Mouse (Mus musculus): ENCODE results near the gene Lsamp. TPM values are rescaled to one million over a fixed set of nuclear protein-coding genes. Genes with fewer than 3 reads are reported as not detected.
"Not testable (repeated sequence)": the region's sequence is repeated elsewhere in the genome, so short reads cannot be mapped to it uniquely, and the experiment has no call there.

Lsamp gene
- polyA plus RNA-seq, 1 experiment from 2014 or later, result 1.3 TPM

DNA sequence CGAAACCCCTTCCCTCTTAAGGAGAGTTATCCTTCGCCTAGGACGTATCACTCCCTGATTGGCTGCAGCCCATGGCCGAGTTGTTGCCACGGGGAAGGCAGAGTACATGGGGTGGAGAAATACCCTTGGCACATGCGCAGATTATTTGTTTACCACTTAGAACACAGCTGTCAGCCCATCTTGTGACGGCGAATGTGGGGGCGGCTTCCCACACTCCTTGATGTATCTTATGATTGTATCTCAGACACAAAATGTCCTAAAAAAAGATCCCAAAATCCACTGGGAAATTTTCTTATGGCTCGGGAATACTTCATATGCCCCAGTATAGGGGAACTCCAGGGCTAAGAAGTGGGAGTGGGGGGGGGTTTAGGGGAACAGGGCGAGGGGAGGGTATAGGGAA, 2019.3 kb downstream of the Lsamp start:
- not testable (repeated sequence) for ATAC-seq (replicated peaks; ENCODE audit: low FRiP score); H3K4me3 ChIP-seq (ENCODE audit: low read depth, low read length); DNase-seq (ENCODE audit: low spot score); H3K27me3 ChIP-seq (replicated peaks; ENCODE audit: control insufficient read depth, insufficient read depth, low read length); H3K9me3 ChIP-seq (ENCODE audit: control insufficient read depth, low read length); H3K4me2 ChIP-seq; H3K36me3 ChIP-seq (ENCODE audit: control insufficient read depth, insufficient read depth, low read length); H3K9ac ChIP-seq (ENCODE audit: low read depth, low read length); H3K27ac ChIP-seq (ENCODE audit: low read depth, low read length); H3K4me1 ChIP-seq (replicated peaks; ENCODE audit: control insufficient read depth, insufficient read depth, low read length)
- WGBS, result 89% methylated on average over 8 of the region's 11 CpGs

DNA sequence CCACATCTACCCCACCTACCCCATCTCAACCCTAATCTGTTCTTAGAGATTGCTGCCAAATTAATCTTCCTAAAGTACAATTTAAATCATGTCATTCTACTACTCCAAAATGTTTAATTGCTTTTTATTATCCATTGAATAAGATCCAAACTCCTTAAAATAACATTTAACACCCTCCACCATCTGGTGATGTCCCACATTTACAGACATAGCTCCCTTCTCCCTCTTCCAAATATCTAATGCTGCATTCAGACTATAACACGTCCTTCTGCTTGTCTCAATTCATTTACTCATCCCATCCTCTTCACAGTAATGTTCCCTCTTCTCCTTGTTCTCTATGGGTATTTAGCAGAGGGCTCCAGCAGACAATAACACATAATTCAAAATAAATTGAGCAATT, 2020.0 kb downstream of the Lsamp start:
- no peaks in the 10 kb centered on the region for H3K9me3 ChIP-seq (ENCODE audit: control insufficient read depth, low read length)
- 64% methylated on average over 1 of the region's 1 CpGs for WGBS
- H3K36me3 ChIP-seq (ENCODE audit: control insufficient read depth, insufficient read depth, low read length), result no peaks in the 10 kb centered on the region
- no peak overlapping the region for H3K4me3 ChIP-seq (ENCODE audit: low read depth, low read length)
- no peak overlapping the region for H3K4me2 ChIP-seq
- no peaks in the 10 kb centered on the region for H3K4me1 ChIP-seq (replicated peaks; ENCODE audit: control insufficient read depth, insufficient read depth, low read length)
- no peak for ATAC-seq (replicated peaks; ENCODE audit: low FRiP score)
- no peak overlapping the region for H3K27ac ChIP-seq (ENCODE audit: low read depth, low read length)
- H3K9ac ChIP-seq (ENCODE audit: low read depth, low read length), result no peak overlapping the region
- no peak for DNase-seq (ENCODE audit: low spot score)
- no peaks in the 10 kb centered on the region for H3K27me3 ChIP-seq (replicated peaks; ENCODE audit: control insufficient read depth, insufficient read depth, low read length)

DNA sequence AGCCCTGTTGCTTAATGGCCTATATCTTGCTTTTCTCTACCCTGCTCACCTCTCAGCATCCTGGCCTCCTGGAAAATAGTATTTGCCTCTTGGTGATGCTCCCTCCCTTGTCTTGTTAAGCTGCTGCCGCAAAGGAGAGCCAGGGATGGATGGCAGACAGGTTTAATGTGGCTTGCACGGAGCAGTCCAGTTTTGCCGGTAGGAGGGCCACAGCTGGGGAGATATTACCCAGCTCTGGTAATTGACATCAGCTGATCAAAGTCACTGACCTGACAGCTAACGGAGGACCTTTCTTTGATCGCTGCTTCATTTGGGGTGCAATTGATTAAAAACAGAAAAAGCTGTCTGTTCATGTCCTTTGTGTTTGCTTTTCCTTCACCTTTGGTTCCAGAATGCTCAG, 2030.8 kb downstream of the Lsamp start:
- H3K4me1 ChIP-seq (replicated peaks; ENCODE audit: control insufficient read depth, insufficient read depth, low read length), result no peaks in the 10 kb centered on the region
- WGBS, result 60% methylated on average over 5 of the region's 5 CpGs
- H3K9ac ChIP-seq (ENCODE audit: low read depth, low read length), result no peak overlapping the region
- no peaks in the 10 kb centered on the region for H3K9me3 ChIP-seq (ENCODE audit: control insufficient read depth, low read length)
- ATAC-seq (replicated peaks; ENCODE audit: low FRiP score) (no peak), DNase-seq (ENCODE audit: low spot score) (no peak)
- no peak overlapping the region for H3K4me2 ChIP-seq
- no peak overlapping the region for H3K27ac ChIP-seq (ENCODE audit: low read depth, low read length)
- no peaks in the 10 kb centered on the region for H3K36me3 ChIP-seq (ENCODE audit: control insufficient read depth, insufficient read depth, low read length)
- no peak overlapping the region for H3K4me3 ChIP-seq (ENCODE audit: low read depth, low read length)
- no peaks in the 10 kb centered on the region for H3K27me3 ChIP-seq (replicated peaks; ENCODE audit: control insufficient read depth, insufficient read depth, low read length)

DNA sequence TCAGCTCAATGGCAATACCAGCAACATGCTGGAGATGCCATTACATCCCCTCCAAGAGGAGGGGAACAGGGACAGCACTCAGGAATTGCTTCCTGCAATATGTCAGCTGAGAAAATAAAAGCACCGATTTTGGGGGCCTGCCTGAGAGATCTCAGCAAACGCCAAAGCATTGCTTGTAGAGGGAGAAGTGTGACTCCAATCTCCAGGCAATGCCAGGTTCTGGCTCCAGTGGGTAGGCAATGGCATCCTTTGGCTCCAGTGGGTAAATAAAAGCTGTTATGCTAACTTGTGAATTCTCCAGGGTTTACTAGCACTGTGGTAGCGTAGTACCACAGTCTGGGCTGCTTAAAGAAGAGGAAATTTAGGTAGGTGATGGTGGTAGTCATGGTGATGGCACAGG, 2031.3 kb downstream of the Lsamp start:
- no peaks in the 10 kb centered on the region for H3K4me1 ChIP-seq (replicated peaks; ENCODE audit: control insufficient read depth, insufficient read depth, low read length)
- no peak overlapping the region for H3K4me3 ChIP-seq (ENCODE audit: low read depth, low read length)
- H3K36me3 ChIP-seq (ENCODE audit: control insufficient read depth, insufficient read depth, low read length), result no peaks in the 10 kb centered on the region
- 55% methylated on average over 3 of the region's 3 CpGs for WGBS
- no peaks in the 10 kb centered on the region for H3K9me3 ChIP-seq (ENCODE audit: control insufficient read depth, low read length)
- H3K9ac ChIP-seq (ENCODE audit: low read depth, low read length), result no peak overlapping the region
- no peak overlapping the region for H3K27ac ChIP-seq (ENCODE audit: low read depth, low read length)
- no peak for DNase-seq (ENCODE audit: low spot score)
- H3K4me2 ChIP-seq, result no peak overlapping the region
- H3K27me3 ChIP-seq (replicated peaks; ENCODE audit: control insufficient read depth, insufficient read depth, low read length), result no peaks in the 10 kb centered on the region
- no peak for ATAC-seq (replicated peaks; ENCODE audit: low FRiP score)

DNA sequence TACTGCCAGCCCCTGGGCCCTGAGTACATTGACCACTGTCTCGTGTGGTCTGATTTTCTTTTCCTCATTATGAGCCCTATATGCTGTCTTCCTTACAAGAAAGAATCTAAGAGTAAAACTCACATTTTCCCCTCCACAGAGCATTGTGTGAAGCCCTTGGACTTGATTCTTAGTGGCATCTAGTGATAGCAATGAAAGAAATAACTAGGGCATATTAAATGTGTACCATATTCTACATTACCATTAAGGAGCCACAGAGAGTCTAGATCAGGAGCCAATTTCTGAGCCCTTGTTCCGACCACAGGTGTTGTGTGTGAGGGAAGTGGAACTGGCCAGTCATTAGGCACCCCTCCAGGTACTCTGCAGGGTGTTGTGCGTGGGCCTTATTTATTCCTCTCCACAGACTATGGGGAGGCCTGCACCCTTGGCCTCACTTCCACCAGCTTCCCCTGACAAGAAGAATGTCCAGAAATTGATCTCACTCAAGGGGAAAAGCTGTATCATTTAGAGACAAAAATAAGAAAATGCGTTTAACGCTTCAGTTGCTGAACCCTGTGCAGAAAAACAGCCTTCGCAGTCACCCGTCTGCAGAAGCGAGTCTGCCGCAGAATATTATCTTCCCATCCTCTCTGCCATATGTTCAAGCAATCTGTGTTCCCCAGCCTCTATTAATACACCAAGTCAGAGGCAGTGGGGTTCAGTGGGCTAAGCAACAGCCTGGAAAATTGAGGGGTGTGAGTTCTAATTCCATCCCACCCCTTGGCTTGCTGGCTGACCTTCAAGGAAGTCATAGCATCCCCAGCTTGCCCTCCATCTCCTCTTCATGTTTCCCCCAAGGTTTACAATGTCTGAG, 2032.9 kb downstream of the Lsamp start:
- H3K36me3 ChIP-seq (ENCODE audit: control insufficient read depth, insufficient read depth, low read length), result no peaks in the 10 kb centered on the region
- H3K27me3 ChIP-seq (replicated peaks; ENCODE audit: control insufficient read depth, insufficient read depth, low read length), result no peaks in the 10 kb centered on the region
- no peaks in the 10 kb centered on the region for H3K4me1 ChIP-seq (replicated peaks; ENCODE audit: control insufficient read depth, insufficient read depth, low read length)
- H3K9me3 ChIP-seq (ENCODE audit: control insufficient read depth, low read length), result no peaks in the 10 kb centered on the region
- 80% methylated on average over 9 of the region's 9 CpGs for WGBS
- no peak overlapping the region for H3K4me2 ChIP-seq
- DNase-seq (ENCODE audit: low spot score) (no peak), ATAC-seq (replicated peaks; ENCODE audit: low FRiP score) (no peak)
- H3K27ac ChIP-seq (ENCODE audit: low read depth, low read length), result no peak overlapping the region
- no peak overlapping the region for H3K9ac ChIP-seq (ENCODE audit: low read depth, low read length)
- no peak overlapping the region for H3K4me3 ChIP-seq (ENCODE audit: low read depth, low read length)

DNA sequence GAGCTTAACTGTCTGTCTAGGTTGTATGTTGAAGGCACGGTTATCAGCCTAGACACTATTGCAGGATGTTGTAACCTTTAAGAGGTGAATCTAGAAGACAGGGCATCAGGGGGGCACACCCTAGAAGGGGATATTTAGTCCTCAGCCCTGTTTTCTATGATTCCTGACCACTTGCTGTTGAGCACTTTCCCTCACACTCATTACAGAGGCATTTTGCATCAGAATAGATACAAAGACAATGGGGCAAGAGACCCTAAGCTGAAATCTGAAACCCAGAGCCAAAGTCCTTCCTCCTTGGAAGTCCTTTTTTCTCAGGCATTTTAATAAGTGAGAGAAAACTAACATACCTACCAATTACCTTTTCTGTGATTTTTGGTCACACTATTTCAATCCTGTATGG, 2038.4 kb downstream of the Lsamp start:
- no peaks in the 10 kb centered on the region for H3K36me3 ChIP-seq (ENCODE audit: control insufficient read depth, insufficient read depth, low read length)
- no peak overlapping the region for H3K27ac ChIP-seq (ENCODE audit: low read depth, low read length)
- no peak for ATAC-seq (replicated peaks; ENCODE audit: low FRiP score)
- H3K4me1 ChIP-seq (replicated peaks; ENCODE audit: control insufficient read depth, insufficient read depth, low read length), result no peaks in the 10 kb centered on the region
- H3K27me3 ChIP-seq (replicated peaks; ENCODE audit: control insufficient read depth, insufficient read depth, low read length), result no peaks in the 10 kb centered on the region
- no peak overlapping the region for H3K4me3 ChIP-seq (ENCODE audit: low read depth, low read length)
- no peak for DNase-seq (ENCODE audit: low spot score)
- no peaks in the 10 kb centered on the region for H3K9me3 ChIP-seq (ENCODE audit: control insufficient read depth, low read length)
- H3K9ac ChIP-seq (ENCODE audit: low read depth, low read length), result no peak overlapping the region
- H3K4me2 ChIP-seq, result no peak overlapping the region
- WGBS, result 48% methylated on average over 1 of the region's 1 CpGs

DNA sequence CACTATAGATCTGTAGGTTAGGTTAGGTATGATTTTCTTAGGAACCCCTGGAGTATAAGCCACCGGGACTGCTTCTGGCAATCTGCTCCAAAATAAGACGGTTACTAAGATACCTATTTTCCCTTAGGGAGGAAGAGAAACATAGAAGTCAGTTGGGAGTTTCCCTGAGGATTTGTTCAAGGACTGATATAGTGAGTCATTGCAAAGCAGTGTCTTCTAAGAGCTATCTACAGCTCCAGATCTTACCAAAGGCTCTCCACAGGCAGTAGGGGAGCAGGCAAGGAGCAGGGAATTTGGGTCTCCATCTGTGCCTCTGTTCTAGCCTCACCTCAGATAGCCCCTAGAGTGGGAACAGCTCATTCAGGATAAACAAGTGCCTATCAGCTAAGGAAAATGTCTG, 2047.9 kb downstream of the Lsamp start:
- Histone ChIP-seq H3K36me3 (ENCODE audit: control insufficient read depth, insufficient read depth, low read length) (no peaks in the 10 kb centered on the region), H3K27ac (ENCODE audit: low read depth, low read length) (no peak overlapping the region), H3K27me3 (replicated peaks; ENCODE audit: control insufficient read depth, insufficient read depth, low read length) (no peaks in the 10 kb centered on the region), H3K4me1 (replicated peaks; ENCODE audit: control insufficient read depth, insufficient read depth, low read length) (no peaks in the 10 kb centered on the region), H3K9ac (ENCODE audit: low read depth, low read length) (no peak overlapping the region), H3K4me3 (ENCODE audit: low read depth, low read length) (no peak overlapping the region), H3K9me3 (ENCODE audit: control insufficient read depth, low read length) (no peaks in the 10 kb centered on the region), H3K4me2 (no peak overlapping the region)
- DNase-seq (ENCODE audit: low spot score) (no peak), ATAC-seq (replicated peaks; ENCODE audit: low FRiP score) (no peak)
- WGBS, result 66% methylated on average over 2 of the region's 2 CpGs

DNA sequence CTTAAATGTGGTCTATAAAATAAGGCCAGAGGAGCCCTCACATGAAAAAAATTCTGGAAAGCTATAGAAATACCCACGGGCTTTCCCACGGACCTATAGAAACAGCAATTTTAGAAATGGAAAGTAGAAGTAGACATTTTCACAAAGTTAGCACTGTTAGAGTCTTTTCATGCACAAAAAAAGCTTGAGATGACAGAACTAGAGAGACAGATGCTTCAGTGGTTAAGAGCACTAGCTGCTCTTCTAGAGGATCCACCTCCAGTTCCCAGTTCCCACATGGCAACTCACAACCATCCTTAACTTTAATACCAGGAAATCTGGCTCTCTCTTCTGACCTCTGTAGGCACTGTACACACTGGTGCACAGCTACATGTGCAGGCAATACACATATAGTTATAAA, 2049.3 kb downstream of the Lsamp start:
- H3K36me3 ChIP-seq (ENCODE audit: control insufficient read depth, insufficient read depth, low read length), result no peaks in the 10 kb centered on the region
- H3K4me2 ChIP-seq, result no peak overlapping the region
- H3K4me3 ChIP-seq (ENCODE audit: low read depth, low read length), result no peak overlapping the region
- H3K27ac ChIP-seq (ENCODE audit: low read depth, low read length), result no peak overlapping the region
- H3K27me3 ChIP-seq (replicated peaks; ENCODE audit: control insufficient read depth, insufficient read depth, low read length), result no peaks in the 10 kb centered on the region
- no peaks in the 10 kb centered on the region for H3K9me3 ChIP-seq (ENCODE audit: control insufficient read depth, low read length)
- WGBS, result 78% methylated on average over 2 of the region's 2 CpGs
- H3K9ac ChIP-seq (ENCODE audit: low read depth, low read length), result no peak overlapping the region
- DNase-seq (ENCODE audit: low spot score) (no peak), ATAC-seq (replicated peaks; ENCODE audit: low FRiP score) (no peak)
- H3K4me1 ChIP-seq (replicated peaks; ENCODE audit: control insufficient read depth, insufficient read depth, low read length), result no peaks in the 10 kb centered on the region

DNA sequence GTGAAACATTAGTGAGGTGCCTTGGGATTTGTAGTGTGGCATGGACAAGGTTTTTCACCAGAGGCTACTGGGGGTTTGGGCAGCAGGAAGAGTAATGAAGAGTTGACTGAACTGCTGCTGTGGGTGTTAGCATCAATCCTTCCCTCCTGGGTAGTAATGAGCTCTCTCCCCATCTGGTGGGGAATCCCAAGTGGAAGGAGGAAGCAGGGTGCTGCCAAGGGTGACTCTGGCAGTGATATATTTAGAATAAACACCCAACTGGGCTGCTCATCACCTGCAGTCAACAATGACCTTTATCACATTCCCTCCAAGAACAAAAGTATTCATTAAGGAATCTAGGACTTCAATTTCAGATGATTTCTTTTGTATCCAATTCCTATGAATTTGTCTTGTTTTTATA, 2064.0 kb downstream of the Lsamp start:
- H3K27me3 ChIP-seq (replicated peaks; ENCODE audit: control insufficient read depth, insufficient read depth, low read length), result no peaks in the 10 kb centered on the region
- no peaks in the 10 kb centered on the region for H3K4me1 ChIP-seq (replicated peaks; ENCODE audit: control insufficient read depth, insufficient read depth, low read length)
- H3K4me3 ChIP-seq (ENCODE audit: low read depth, low read length), result no peak overlapping the region
- no peak overlapping the region for H3K4me2 ChIP-seq
- ATAC-seq (replicated peaks; ENCODE audit: low FRiP score) (no peak), DNase-seq (ENCODE audit: low spot score) (no peak)
- no peaks in the 10 kb centered on the region for H3K36me3 ChIP-seq (ENCODE audit: control insufficient read depth, insufficient read depth, low read length)
- no peaks in the 10 kb centered on the region for H3K9me3 ChIP-seq (ENCODE audit: control insufficient read depth, low read length)
- H3K27ac ChIP-seq (ENCODE audit: low read depth, low read length), result no peak overlapping the region
- no peak overlapping the region for H3K9ac ChIP-seq (ENCODE audit: low read depth, low read length)
